Mouse (Mus musculus) G1E (cell line): ENCODE data around the gene Olfr524. TPM values are rescaled to one million over a fixed set of nuclear protein-coding genes. Genes with fewer than 3 reads are reported as not detected.

Source experiments
- ATAC-seq: 2 replicates; pipeline ENCODE4 v1.8.0; 2016; ENCODE audit warnings: mild to moderate bottlenecking; ENCODE audit not compliant: insufficient number of reproducible peaks, poor library complexity, low FRiP score, severe bottlenecking; ENCODE audit errors: extremely low read depth
- DNase-seq: peaks from one replicate; pipeline ENCODE4 v3.0.0; 2012; ENCODE audit warnings: low spot score
- H3K27me3 ChIP-seq: 2 replicates; pipeline ENCODE4 v1.6.1; 2012; ENCODE audit warnings: mild to moderate bottlenecking, low read length, inconsistent platforms; ENCODE audit not compliant: insufficient read depth
- H3K36me3 ChIP-seq: replicated peaks from 2 replicates; pipeline ENCODE3; 2012; ENCODE audit warnings: mild to moderate bottlenecking, inconsistent platforms
- H3K4me1 ChIP-seq: 2 replicates; pipeline ENCODE4 v1.6.1; 2012; ENCODE audit warnings: low read depth, low read length, inconsistent platforms, mixed read lengths; ENCODE audit not compliant: insufficient read depth
- H3K4me3 ChIP-seq: 2 replicates; pipeline ENCODE4 v1.5.1; 2012; ENCODE audit warnings: low read depth, mild to moderate bottlenecking, inconsistent platforms, low read length, moderate library complexity, mixed read lengths
- H3K9me3 ChIP-seq: replicated peaks from 2 replicates; pipeline ENCODE4 v1.6.1; 2012; ENCODE audit warnings: inconsistent platforms
- CTCF ChIP-seq: IDR thresholded peaks from 2 replicates; pipeline ENCODE4 v1.5.1; 2012; ENCODE audit warnings: low read depth, low read length, inconsistent platforms, mixed read lengths
- GATA1 ChIP-seq: IDR thresholded peaks from 2 replicates; pipeline ENCODE4 v1.6.1; 2012; ENCODE audit warnings: borderline replicate concordance, low read length, inconsistent platforms, mixed read lengths
- GATA2 ChIP-seq: IDR thresholded peaks from 2 replicates; pipeline ENCODE4 v1.6.1; 2012; ENCODE audit warnings: low read depth, low read length, inconsistent platforms, borderline replicate concordance
- POLR2AphosphoS5 ChIP-seq: IDR thresholded peaks from 2 replicates; pipeline ENCODE4 v1.6.1; 2012; ENCODE audit warnings: low read depth, low read length, inconsistent platforms; ENCODE audit not compliant: insufficient replicate concordance
- TAL1 ChIP-seq: conservative IDR thresholded peaks from 2 replicates; pipeline ENCODE4 v1.6.1; 2012; ENCODE audit warnings: low read depth, low read length, inconsistent platforms, mixed read lengths
- polyA plus RNA-seq: library from polyadenylated mRNA; stranded (reverse); fragments of >175 nt; gene quantifications from 2 replicates; pipeline ENCODE4 v1.2.3, GENCODE M21; 2012
- total RNA-seq, 2 experiments: library from RNA; stranded (forward) in 1 of 2; stranded (reverse) in 1 of 2; fragments of 200-1000 nt in 1 of 2; fragments of >200 nt in 1 of 2; fragmentation: Nextera tagmentation in 1 of 2; gene quantifications; 2 replicates each; pipeline ENCODE4 v1.2.3; 2014 to 2017

Olfr524 gene
- total and polyA plus RNA-seq, 3 experiments: 0.05 TPM; not detected in 2

DNA sequence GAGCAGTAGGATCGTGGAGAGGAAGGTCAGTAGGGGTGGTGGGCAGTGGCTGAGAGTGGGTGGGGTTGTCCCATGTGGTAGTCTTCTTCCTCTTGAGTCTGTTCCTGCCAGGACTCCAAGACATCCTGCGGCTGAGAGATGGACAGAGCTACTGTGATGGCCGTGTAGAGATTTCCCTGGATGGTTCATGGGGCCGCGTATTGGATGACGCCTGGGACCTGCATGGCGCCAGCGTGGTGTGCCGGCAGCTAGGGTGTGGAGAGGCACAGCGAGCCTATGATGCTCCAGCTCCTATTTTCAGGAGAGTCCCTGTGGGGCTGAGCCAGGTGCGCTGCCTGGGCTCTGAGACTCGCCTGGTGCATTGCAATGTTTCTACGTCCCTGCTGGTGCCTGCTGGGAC is 18.4 kb upstream of the Olfr524 start:
- no peak for DNase-seq
- no peak for ATAC-seq
- Histone ChIP-seq H3K9me3 (no peaks in the 10 kb centered on the region), H3K27me3 (peaks cover 29% of the 10 kb centered on the region; the same call in 1 of the 2 replicates), H3K4me1 (peaks cover 7% of the 10 kb centered on the region), H3K36me3 (no peaks in the 10 kb centered on the region), H3K4me3 (no peak overlapping the region)
- no peak for TF ChIP-seq GATA1
- TF ChIP-seq POLR2AphosphoS5: no peak
- TF ChIP-seq CTCF: no peak
- no peak for TF ChIP-seq TAL1
- TF ChIP-seq GATA2: no peak

DNA sequence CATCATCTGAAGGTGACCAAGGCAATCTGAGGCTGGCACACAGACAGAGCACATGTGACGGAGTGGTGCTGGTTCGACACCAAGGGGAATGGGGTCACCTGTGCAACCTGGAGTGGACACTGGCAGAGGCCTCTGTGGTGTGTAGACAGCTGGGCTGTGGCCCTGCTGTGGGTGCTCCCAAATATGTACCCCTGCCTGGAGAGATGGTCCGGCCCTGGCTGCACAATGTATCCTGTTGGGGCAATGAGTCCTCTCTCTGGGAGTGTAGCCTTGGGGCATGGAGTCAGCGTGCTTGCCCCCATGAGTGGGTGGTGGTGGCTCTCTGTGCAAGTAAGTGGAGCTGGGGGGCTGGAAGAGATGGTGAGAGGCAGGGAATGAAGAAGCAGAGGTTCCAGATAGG is 14.6 kb upstream of the Olfr524 start:
- ATAC-seq (no peak), DNase-seq (no peak)
- no peaks in the 10 kb centered on the region for H3K9me3 ChIP-seq
- no peak overlapping the region for H3K4me3 ChIP-seq
- TF ChIP-seq CTCF (no peak), POLR2AphosphoS5 (no peak), TAL1 (no peak), GATA2 (no peak), GATA1 (no peak)
- H3K4me1 ChIP-seq: peaks cover 12% of the 10 kb centered on the region
- no peaks in the 10 kb centered on the region for H3K36me3 ChIP-seq
- H3K27me3 ChIP-seq: peaks cover 25% of the 10 kb centered on the region; the same call in 1 of the 2 replicates

DNA sequence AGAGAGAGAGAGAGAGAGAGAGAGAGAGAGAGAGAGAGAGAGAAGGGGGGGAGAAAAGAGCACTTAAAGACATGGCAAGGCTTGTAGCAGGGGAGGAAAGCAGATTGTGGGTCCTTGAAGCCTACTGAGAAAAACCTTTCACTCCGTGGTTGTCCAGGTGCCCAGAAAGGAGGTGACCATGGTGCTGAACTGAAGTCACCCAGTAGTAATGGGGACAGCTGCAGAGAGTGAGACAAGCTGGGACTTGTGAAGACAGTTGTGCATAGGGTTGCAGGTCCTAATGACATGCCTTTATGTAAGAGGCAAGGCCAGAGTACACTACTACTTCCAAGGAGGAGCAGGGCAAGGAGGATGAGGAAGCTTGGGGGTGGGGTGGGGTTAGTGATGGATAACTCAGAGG is 13.5 kb upstream of the Olfr524 start:
- no peak for ATAC-seq
- Histone ChIP-seq H3K27me3 (peaks cover 19% of the 10 kb centered on the region; the same call in 1 of the 2 replicates), H3K4me1 (peaks cover 12% of the 10 kb centered on the region), H3K4me3 (no peak overlapping the region), H3K36me3 (no peaks in the 10 kb centered on the region), H3K9me3 (no peaks in the 10 kb centered on the region)
- TF ChIP-seq GATA1: no peak
- no peak for TF ChIP-seq POLR2AphosphoS5
- TF ChIP-seq TAL1: no peak
- no peak for TF ChIP-seq GATA2
- no peak for TF ChIP-seq CTCF
- DNase-seq: no peak

DNA sequence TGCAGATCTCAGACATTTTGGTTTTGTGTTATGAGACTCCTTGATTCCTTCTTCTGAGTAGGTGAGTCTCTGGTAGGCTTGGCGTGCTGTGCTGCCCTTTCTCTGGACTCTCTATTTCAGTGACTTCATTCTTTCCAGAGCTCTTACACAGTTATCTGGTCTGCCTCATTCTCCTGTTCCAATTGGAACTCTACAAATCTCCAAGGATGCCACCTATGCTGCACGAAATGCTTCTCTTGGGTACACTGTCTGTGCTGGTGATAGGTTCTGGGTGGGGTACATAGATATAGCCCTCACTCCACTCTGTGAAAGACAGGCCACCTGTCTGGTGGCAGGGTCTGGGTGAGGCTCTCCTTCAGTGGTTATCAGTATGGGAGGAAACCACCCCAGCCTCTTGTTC is 12.2 kb upstream of the Olfr524 start, which contains the start of gene Cd163l1:
Cd163l1 (plus strand) TSS at position 301 of the 400 bp plus-strand sequence.
- peaks cover 12% of the 10 kb centered on the region; the same call in 1 of the 2 replicates for H3K27me3 ChIP-seq
- H3K4me1 ChIP-seq: peaks cover 13% of the 10 kb centered on the region
- ATAC-seq (no peak), DNase-seq (no peak)
- no peaks in the 10 kb centered on the region for H3K9me3 ChIP-seq
- no peak within 1 kb of the TSS for H3K4me3 ChIP-seq
- no peaks in the 10 kb centered on the region for H3K36me3 ChIP-seq
- TF ChIP-seq CTCF (no peak), GATA1 (no peak), TAL1 (no peak), GATA2 (no peak), POLR2AphosphoS5 (no peak)

DNA sequence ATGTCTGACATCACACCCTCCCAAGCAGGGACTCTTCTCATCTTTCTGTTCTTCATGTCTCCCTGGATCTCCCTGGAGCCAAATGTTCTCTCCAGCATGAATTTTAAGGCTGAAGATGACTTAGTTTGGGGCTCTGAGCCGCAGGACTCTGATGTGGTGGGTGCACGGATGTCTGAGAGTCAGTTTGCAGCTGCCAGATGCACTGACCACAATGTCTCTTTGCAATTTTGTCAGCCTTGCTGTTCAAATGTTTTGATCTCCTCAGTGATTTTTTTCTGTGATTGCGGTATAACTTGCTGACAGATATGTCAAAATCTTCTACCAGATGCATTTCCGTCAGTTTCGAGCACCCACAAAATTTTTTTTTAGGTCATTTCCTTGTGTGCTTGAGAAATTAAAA is 8.1 kb upstream of the Olfr524 start:
- no peak overlapping the region for H3K4me3 ChIP-seq
- peaks cover 39% of the 10 kb centered on the region for H3K4me1 ChIP-seq
- ATAC-seq (no peak), DNase-seq (no peak)
- TF ChIP-seq CTCF (no peak), TAL1 (no peak), POLR2AphosphoS5 (no peak), GATA1 (no peak)
- no peaks in the 10 kb centered on the region for H3K9me3 ChIP-seq
- H3K36me3 ChIP-seq: no peaks in the 10 kb centered on the region
- peaks cover 4% of the 10 kb centered on the region; the same call in 1 of the 2 replicates for H3K27me3 ChIP-seq

DNA sequence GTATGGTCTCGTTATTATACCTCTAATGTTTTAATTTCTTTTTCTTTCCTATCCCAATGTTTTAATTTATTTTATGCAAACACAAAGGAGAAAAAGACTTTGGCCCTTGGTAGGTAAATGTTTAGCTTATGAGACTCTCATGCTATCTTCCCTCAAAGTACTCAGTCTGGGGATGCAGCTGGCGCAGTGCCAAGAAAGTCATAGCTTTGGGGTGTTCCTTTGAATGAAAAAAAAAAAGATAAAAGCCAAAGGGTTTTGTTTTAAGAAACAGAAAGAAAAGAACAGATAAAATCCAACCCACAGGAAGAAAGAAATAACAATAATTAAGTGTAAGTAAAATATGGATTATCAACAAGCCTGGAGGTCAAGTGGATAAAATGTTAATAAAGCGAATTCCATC is 2.9 kb upstream of the Olfr524 start:
- ATAC-seq: no peak
- Histone ChIP-seq H3K9me3 (no peaks in the 10 kb centered on the region), H3K27me3 (no peaks in the 10 kb centered on the region), H3K36me3 (no peaks in the 10 kb centered on the region), H3K4me1 (peaks cover 82% of the 10 kb centered on the region), H3K4me3 (no peak overlapping the region; the same call in 1 of the 2 replicates)
- DNase-seq: no peak
- TF ChIP-seq GATA2 (no peak), CTCF (no peak), TAL1 (no peak), GATA1 (no peak), POLR2AphosphoS5 (no peak)
